ENCODE assay signal across 15 mouse cellular contexts in the genomic region with DNA sequence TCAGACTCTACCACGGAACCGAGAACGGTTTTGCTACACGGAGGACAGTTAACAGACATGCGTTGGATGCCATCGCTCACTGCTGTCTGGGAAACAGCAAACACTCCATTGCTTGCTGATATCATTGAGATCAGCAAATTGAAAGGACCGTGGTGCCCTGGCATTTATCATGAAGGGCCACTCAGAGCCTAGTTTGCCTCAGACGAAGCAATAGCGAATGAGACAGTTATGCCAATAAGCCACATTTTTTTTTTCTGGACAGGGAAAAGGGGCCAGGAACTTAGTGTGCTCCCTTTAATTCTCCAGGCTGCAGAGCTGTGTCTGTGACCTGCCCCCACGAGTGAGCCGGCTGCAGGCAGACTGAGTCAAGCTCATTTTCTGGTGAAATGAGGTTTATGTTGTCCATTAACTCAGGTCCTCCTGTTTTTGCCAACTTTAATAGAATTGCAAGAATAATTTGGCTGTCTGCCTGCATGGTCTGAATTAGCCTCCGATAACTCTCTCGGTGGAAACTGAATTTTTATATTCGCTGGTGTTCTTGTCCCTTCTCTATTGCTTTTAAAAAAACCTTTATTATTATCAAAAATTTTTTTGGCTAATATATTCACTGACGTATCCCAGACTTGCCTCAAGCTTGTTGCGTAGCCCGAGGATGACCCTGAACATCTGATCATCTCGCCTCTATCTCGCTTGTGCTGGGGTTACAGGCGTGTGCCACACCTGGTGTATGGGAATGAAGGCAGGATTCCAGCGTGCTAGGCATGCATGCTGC. TPM values are rescaled to one million over a fixed set of nuclear protein-coding genes. Genes with fewer than 3 reads are reported as not detected.
DNase-seq lines count a peak whose midpoint lies in the region; ATAC-seq and TF ChIP-seq lines count a peak whose summit lies in the region.
"Had no signal": no experiment of that assay in that cellular context is flagged by ENCODE, and none has a peak within 500 bp of the region (broad histone marks: within the 10 kb centered on the region; RNA-seq: fewer than 3 reads in every experiment).

No protein-coding gene starts in this region.

- in situ Hi-C loops in Patski (cut with MboI; ENCODE audit: low pct_unique_long_range_greater_than_20kb), result no loop called here

- 75% methylated on average over 21 of the region's 21 CpGs for WGBS in limb, embryonic 12.5 days
- 87% methylated on average over 21 of the region's 21 CpGs for WGBS in limb, embryonic 10.5 days
- WGBS in kidney, adult 2 months, result 33% methylated on average over 21 of the region's 21 CpGs

- no peaks in the 10 kb centered on the region for H3K27me3 ChIP-seq in limb, embryonic 12.5 days
- no peaks in the 10 kb centered on the region for H3K27me3 ChIP-seq in limb, embryonic 10.5 days (ENCODE audit: low read depth, poor library complexity, severe bottlenecking)
- no peaks in the 10 kb centered on the region for H3K27me3 ChIP-seq in Patski
- no peaks in the 10 kb centered on the region for H3K27me3 ChIP-seq in kidney, adult 2 months (replicated peaks; ENCODE audit: control insufficient read depth, insufficient read depth, low read length)
- H3K27me3 ChIP-seq: liver, embryonic 15.5 days had no signal

- H3K9ac ChIP-seq in limb, embryonic 12.5 days (replicated peaks), result no peak overlapping the region
- H3K9ac ChIP-seq: liver, embryonic 15.5 days had no signal

- H3K9me3 ChIP-seq in limb, embryonic 12.5 days, result no peaks in the 10 kb centered on the region
- H3K9me3 ChIP-seq in limb, embryonic 10.5 days (replicated peaks), result no peaks in the 10 kb centered on the region
- H3K9me3 ChIP-seq: embryonic facial prominence, embryonic 10.5 days; liver, embryonic 15.5 days had no signal

- no peak for ATAC-seq in limb, embryonic 12.5 days (ENCODE audit: insufficient number of reproducible peaks, insufficient read depth, low FRiP score, low TSS enrichment, low read depth)
- peak; percentile 72 for ATAC-seq in Patski

- H3K4me3 ChIP-seq in limb, embryonic 12.5 days (replicated peaks), result no peak overlapping the region
- H3K4me3 ChIP-seq in limb, embryonic 10.5 days, result no peak overlapping the region
- H3K4me3 ChIP-seq in kidney, adult 2 months (ENCODE audit: insufficient read depth, low read depth, low read length), result peak overlapping the region; percentile 15; the same call in 1 of the 2 replicates
- H3K4me3 ChIP-seq: embryonic facial prominence, embryonic 10.5 days; liver, embryonic 15.5 days had no signal

- H3K4me2 ChIP-seq in limb, embryonic 12.5 days, result no peak overlapping the region
- H3K4me2 ChIP-seq: liver, embryonic 15.5 days had no signal

- no peak for TF ChIP-seq POLR2A in kidney, adult 2 months (IDR thresholded peaks at IDR 0.05; ENCODE audit: low read depth, low read length)

- 0 out of 2 replicates have a peak overlapping the region, but pooled peaks have one; percentile 47 for H3K27ac ChIP-seq in limb, embryonic 12.5 days
- no peak overlapping the region for H3K27ac ChIP-seq in limb, embryonic 10.5 days
- H3K27ac ChIP-seq in kidney, adult 2 months (ENCODE audit: insufficient read depth, low read depth, low read length), result peak overlapping the region; percentile 98
- H3K27ac ChIP-seq: embryonic facial prominence, embryonic 10.5 days; liver, embryonic 15.5 days had no signal

- POLR2A ChIA-PET in Patski (lab: Charles Lee), result interaction anchor here (0.5 to 1.9 kb wide), 4 partner anchors 24 to 91 kb away, joined by 3 to 8 read pairs (median 3); partner anchors contain the start of gene Dclk3

- CTCF ChIA-PET in Patski (lab: Charles Lee), result interaction anchor here (0.6 to 2.1 kb wide), 8 partner anchors 28 to 184 kb away, joined by 3 to 6 read pairs (median 4); no protein-coding TSS in a partner anchor

- H3K36me3 ChIP-seq in limb, embryonic 12.5 days, result no peaks in the 10 kb centered on the region
- H3K36me3 ChIP-seq in limb, embryonic 10.5 days, result no peaks in the 10 kb centered on the region
- H3K36me3 ChIP-seq in kidney, adult 2 months (ENCODE audit: control insufficient read depth, insufficient read depth, low read length), result no peaks in the 10 kb centered on the region
- H3K36me3 ChIP-seq: embryonic facial prominence, embryonic 10.5 days; liver, embryonic 15.5 days had no signal

- H3K4me1 ChIP-seq in limb, embryonic 12.5 days (replicated peaks), result peaks cover 15% of the 10 kb centered on the region
- peaks cover 5% of the 10 kb centered on the region for H3K4me1 ChIP-seq in limb, embryonic 10.5 days
- H3K4me1 ChIP-seq in kidney, adult 2 months (ENCODE audit: control insufficient read depth, insufficient read depth, low read length), result peaks cover 30% of the 10 kb centered on the region
- H3K4me1 ChIP-seq: liver, embryonic 15.5 days had no signal

- no peak for TF ChIP-seq CTCF in Patski (IDR thresholded peaks at IDR 0.05)
- no peak for TF ChIP-seq CTCF in kidney, adult 2 months (conservative IDR thresholded peaks at IDR 0.05; ENCODE audit: insufficient read depth, insufficient read length, low read depth, low read length)

- no peak for DNase-seq in limb, embryonic 10.5 days (ENCODE audit: low spot score)
- DNase-seq in Patski (ENCODE audit: low read depth, low spot score), result peak; percentile 86
- peak; percentile 94 for DNase-seq in kidney, adult 2 months
- peak; percentile 31 to 56 for DNase-seq in kidney, postnatal 4 days
- DNase-seq in adrenal gland, adult 18-20 months (ENCODE audit: low spot score in 2 of 2), result no peak
- DNase-seq in layer of hippocampus, postnatal 36 days, result no peak
- DNase-seq: adrenal gland, adult 2 months; cerebellum, adult 9-11 months; heart, postnatal 36 days; retina, postnatal 1 day; thymus, adult 2 months had no signal

RNA-seq across cellular contexts. Expression of gene Dclk3, which starts 35.0 kb away (rescaled TPM):
- 0.39 and 0.67 TPM in 2 replicates for polyA plus RNA-seq in limb, embryonic 12.5 days (2016; fragmentation: Nextera tagmentation; extraction: Ambion mirVana)
- polyA plus RNA-seq in limb, embryonic 10.5 days (2016; fragmentation: Nextera tagmentation; extraction: Ambion mirVana), result 0.20 and 0.31 TPM in 2 replicates
- polyA plus RNA-seq in Patski (2021), result 48.7 TPM
- 21.8 and 22.1 TPM in 2 replicates for polyA plus RNA-seq in kidney, adult 2 months (2012; rRNA removed)
- total RNA-seq in adrenal gland, adult 18-20 months (2021), result 1 to 10 TPM in 1 of 2 experiments, under 1 TPM in 1; 0.99 to 1.1 TPM
- 10 to 100 TPM; 16.0 to 16.5 TPM for total RNA-seq in layer of hippocampus, postnatal 36 days (2021)
- total RNA-seq: megakaryocyte progenitor cell, adult 5-6 weeks had no signal
- polyA plus RNA-seq: liver, embryonic 15.5 days had no signal

Comparison
In these comparisons a context has a peak if more than half of its experiments do, and no peak if none do; other contexts are left out.
1. DNase-seq: peak in Patski (single experiment), kidney, adult 2 months (single experiment) and kidney, postnatal 4 days (2 of 2); none in limb, embryonic 10.5 days (single experiment), adrenal gland, adult 18-20 months (0 of 2) and layer of hippocampus, postnatal 36 days (0 of 2).
2. RNA of gene Dclk3, which starts 35.0 kb away (polyA plus RNA-seq): 48.7 TPM in Patski (single experiment) and 21.8 to 22.1 TPM in kidney, adult 2 months; 0.39 to 0.67 TPM in limb, embryonic 12.5 days and 0.20 to 0.31 TPM in limb, embryonic 10.5 days; every median in the first group is over 10 times any median in the second.